Mouse (Mus musculus): ENCODE measurements at regions not wholly inside any gene's neighbourhood (a gene's known extent, or its start where the extent isn't known, plus 50 kb on each side); places are given as distances from the start of the nearest gene placed in this dataset.

- Histone ChIP-seq H3K4me1 (ENCODE audit: control insufficient read depth, insufficient read depth, low read length) (no peaks in the 10 kb centered on the region), H3K4me3 (ENCODE audit: insufficient read depth, low read length) (no peak overlapping the region), H3K27ac (ENCODE audit: insufficient read depth, low read length) (no peak overlapping the region)
- TF ChIP-seq POLR2A (IDR thresholded peaks at IDR 0.05; ENCODE audit: low read depth, low read length) = no peak
- TF ChIP-seq CTCF (IDR thresholded peaks at IDR 0.05; ENCODE audit: borderline replicate concordance, insufficient read depth, low read length) = no peak
Observed at GRCm38 (mm10) chr12:78086016-78086415, 108.0 kb upstream of the Gm6657 start.

- H3K27ac ChIP-seq (ENCODE audit: insufficient read depth, low read length) = no peak overlapping the region
- no peak for TF ChIP-seq CTCF (IDR thresholded peaks at IDR 0.05; ENCODE audit: borderline replicate concordance, insufficient read depth, low read length)
- no peak for TF ChIP-seq POLR2A (IDR thresholded peaks at IDR 0.05; ENCODE audit: low read depth, low read length)
Observed at GRCm38 (mm10) chr12:78087921-78088320, 106.1 kb upstream of the Gm6657 start.

GRCm38 (mm10) chr12:78094471-78094870, 99.6 kb upstream of the Gm6657 start:
- H3K4me1 ChIP-seq (ENCODE audit: control insufficient read depth, insufficient read depth, low read length) = no peaks in the 10 kb centered on the region
- H3K4me3 ChIP-seq (ENCODE audit: insufficient read depth, low read length) = no peak overlapping the region
- no peak overlapping the region for H3K27ac ChIP-seq (ENCODE audit: insufficient read depth, low read length)
- TF ChIP-seq CTCF (IDR thresholded peaks at IDR 0.05; ENCODE audit: borderline replicate concordance, insufficient read depth, low read length) (no peak), POLR2A (IDR thresholded peaks at IDR 0.05; ENCODE audit: low read depth, low read length) (no peak)

More at GRCm38 (mm10) chr12:78087921-78088320, 106.1 kb upstream of the Gm6657 start:
- no peak overlapping the region for H3K4me3 ChIP-seq (ENCODE audit: insufficient read depth, low read length)
- no peaks in the 10 kb centered on the region for H3K4me1 ChIP-seq (ENCODE audit: control insufficient read depth, insufficient read depth, low read length)

GRCm38 (mm10) chr12:78095352-78095751, 98.7 kb upstream of the Gm6657 start:
- TF ChIP-seq CTCF (IDR thresholded peaks at IDR 0.05; ENCODE audit: borderline replicate concordance, insufficient read depth, low read length) (no peak), POLR2A (IDR thresholded peaks at IDR 0.05; ENCODE audit: low read depth, low read length) (no peak)
- no peak overlapping the region for H3K4me3 ChIP-seq (ENCODE audit: insufficient read depth, low read length)
- H3K27ac ChIP-seq (ENCODE audit: insufficient read depth, low read length) = no peak overlapping the region
- H3K4me1 ChIP-seq (ENCODE audit: control insufficient read depth, insufficient read depth, low read length) = no peaks in the 10 kb centered on the region

- H3K27ac ChIP-seq (ENCODE audit: insufficient read depth, low read length) = no peak overlapping the region
- H3K4me3 ChIP-seq (ENCODE audit: insufficient read depth, low read length) = no peak overlapping the region
- H3K4me1 ChIP-seq (ENCODE audit: control insufficient read depth, insufficient read depth, low read length) = no peaks in the 10 kb centered on the region
- TF ChIP-seq POLR2A (IDR thresholded peaks at IDR 0.05; ENCODE audit: low read depth, low read length) = no peak
Observed at GRCm38 (mm10) chr12:78095916-78096315, 98.1 kb upstream of the Gm6657 start.

- no peak for TF ChIP-seq POLR2A (IDR thresholded peaks at IDR 0.05; ENCODE audit: low read depth, low read length)
- no peak for TF ChIP-seq CTCF (IDR thresholded peaks at IDR 0.05; ENCODE audit: borderline replicate concordance, insufficient read depth, low read length)
- Histone ChIP-seq H3K4me3 (ENCODE audit: insufficient read depth, low read length) (no peak overlapping the region), H3K27ac (ENCODE audit: insufficient read depth, low read length) (no peak overlapping the region), H3K4me1 (ENCODE audit: control insufficient read depth, insufficient read depth, low read length) (no peaks in the 10 kb centered on the region)
Observed at GRCm38 (mm10) chr12:78097119-78097518, 96.9 kb upstream of the Gm6657 start.

- TF ChIP-seq CTCF (IDR thresholded peaks at IDR 0.05; ENCODE audit: borderline replicate concordance, insufficient read depth, low read length) (no peak), POLR2A (IDR thresholded peaks at IDR 0.05; ENCODE audit: low read depth, low read length) (no peak)
Observed at GRCm38 (mm10) chr12:78097692-78098091, 96.3 kb upstream of the Gm6657 start.

GRCm38 (mm10) chr12:78098765-78099194, 95.3 kb upstream of the Gm6657 start:
- TF ChIP-seq POLR2A (IDR thresholded peaks at IDR 0.05; ENCODE audit: low read depth, low read length) (no peak), CTCF (IDR thresholded peaks at IDR 0.05; ENCODE audit: borderline replicate concordance, insufficient read depth, low read length) (no peak)
- no peaks in the 10 kb centered on the region for H3K4me1 ChIP-seq (ENCODE audit: control insufficient read depth, insufficient read depth, low read length)
- H3K27ac ChIP-seq (ENCODE audit: insufficient read depth, low read length) = no peak overlapping the region
- H3K4me3 ChIP-seq (ENCODE audit: insufficient read depth, low read length) = no peak overlapping the region

More at GRCm38 (mm10) chr12:78097692-78098091, 96.3 kb upstream of the Gm6657 start:
- Histone ChIP-seq H3K27ac (ENCODE audit: insufficient read depth, low read length) (no peak overlapping the region), H3K4me3 (ENCODE audit: insufficient read depth, low read length) (no peak overlapping the region), H3K4me1 (ENCODE audit: control insufficient read depth, insufficient read depth, low read length) (no peaks in the 10 kb centered on the region)

- no peak overlapping the region for H3K4me3 ChIP-seq (ENCODE audit: insufficient read depth, low read length)
- H3K27ac ChIP-seq (ENCODE audit: insufficient read depth, low read length) = no peak overlapping the region
- H3K4me1 ChIP-seq (ENCODE audit: control insufficient read depth, insufficient read depth, low read length) = no peaks in the 10 kb centered on the region
- TF ChIP-seq CTCF (IDR thresholded peaks at IDR 0.05; ENCODE audit: borderline replicate concordance, insufficient read depth, low read length) (no peak), POLR2A (IDR thresholded peaks at IDR 0.05; ENCODE audit: low read depth, low read length) (no peak)
Observed at GRCm38 (mm10) chr12:78099761-78100160, 94.3 kb upstream of the Gm6657 start.

- no peak overlapping the region for H3K27ac ChIP-seq (ENCODE audit: insufficient read depth, low read length)
- TF ChIP-seq POLR2A (IDR thresholded peaks at IDR 0.05; ENCODE audit: low read depth, low read length) = no peak
- H3K4me3 ChIP-seq (ENCODE audit: insufficient read depth, low read length) = no peak overlapping the region
- no peaks in the 10 kb centered on the region for H3K4me1 ChIP-seq (ENCODE audit: control insufficient read depth, insufficient read depth, low read length)
Observed at GRCm38 (mm10) chr12:78100756-78101155, 93.3 kb upstream of the Gm6657 start.

- no peak overlapping the region for H3K27ac ChIP-seq (ENCODE audit: insufficient read depth, low read length)
- TF ChIP-seq POLR2A (IDR thresholded peaks at IDR 0.05; ENCODE audit: low read depth, low read length) = no peak
- no peak for TF ChIP-seq CTCF (IDR thresholded peaks at IDR 0.05; ENCODE audit: borderline replicate concordance, insufficient read depth, low read length)
- no peaks in the 10 kb centered on the region for H3K4me1 ChIP-seq (ENCODE audit: control insufficient read depth, insufficient read depth, low read length)
- H3K4me3 ChIP-seq (ENCODE audit: insufficient read depth, low read length) = no peak overlapping the region
Observed at GRCm38 (mm10) chr12:78109931-78110330, 84.1 kb upstream of the Gm6657 start.
